Mouse (Mus musculus) lung, postnatal 0 days (tissue): ENCODE data around the gene Olfr12.

ENCODE experiments used
- CTCF ChIP-seq: IDR thresholded peaks from 2 replicates; pipeline ENCODE4 v1.5.1; 2016; ENCODE audit warnings: antibody characterized with exemption, mild to moderate bottlenecking
- EP300 ChIP-seq: IDR thresholded peaks from 2 replicates; pipeline ENCODE4 v1.6.1; 2016; ENCODE audit warnings: antibody characterized with exemption, mild to moderate bottlenecking, control low read depth

DNA sequence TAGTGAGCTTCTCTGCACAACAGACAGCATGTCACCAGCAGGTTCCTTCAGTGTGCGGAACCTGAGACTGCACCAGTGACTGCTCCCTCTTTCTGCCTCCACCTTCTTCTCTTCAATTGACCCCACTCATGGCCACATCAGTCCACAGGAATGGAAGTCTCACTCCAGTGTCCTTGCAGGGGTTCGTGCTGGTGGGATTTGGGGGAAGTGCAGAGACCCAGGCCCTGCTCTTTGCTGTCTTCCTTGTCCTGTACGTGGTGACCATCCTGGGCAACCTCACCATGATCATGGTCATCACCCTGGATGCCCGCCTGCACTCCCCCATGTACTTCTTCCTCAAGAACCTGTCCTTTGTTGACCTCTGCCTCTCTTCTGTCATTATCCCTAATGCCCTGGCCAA is 9.9 kb upstream of the Olfr12 start:
- TF ChIP-seq CTCF = no peak
- TF ChIP-seq EP300 = no peak
